Mouse (Mus musculus): ENCODE measurements around the gene Gm20388. TPM values are rescaled to one million over a fixed set of nuclear protein-coding genes. Genes with fewer than 3 reads are reported as not detected.

Gene Gm20388
- polyA plus RNA-seq, 1 experiment from 2014 or later, result 3.6 TPM

DNA sequence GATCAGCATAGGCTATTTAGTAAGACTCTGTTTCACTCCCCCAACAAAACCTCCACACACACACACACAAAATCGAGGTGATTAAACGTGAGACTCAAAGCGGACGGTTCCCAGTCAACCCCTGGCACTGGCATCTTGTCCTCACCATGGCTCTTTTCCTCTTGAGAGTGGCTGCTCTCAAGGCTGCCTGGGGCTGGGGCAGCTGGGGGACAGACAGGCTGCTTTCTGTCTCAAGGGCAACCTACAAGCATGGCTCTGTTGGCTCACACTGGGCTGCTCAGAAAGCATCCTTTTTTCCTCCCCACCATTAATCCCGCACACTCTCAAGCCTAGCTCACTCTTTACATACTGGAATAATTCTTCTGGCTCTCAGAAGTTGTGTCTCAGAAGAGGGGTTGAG lies 108.7 kb downstream of the Gm20388 start:
- 86% methylated on average over 5 of the region's 5 CpGs for WGBS
- Histone ChIP-seq H3K27me3 (replicated peaks; ENCODE audit: low read depth, poor library complexity, severe bottlenecking) (peaks cover 17% of the 10 kb centered on the region), H3K4me3 (no peak overlapping the region), H3K36me3 (replicated peaks) (0 out of 2 replicates have a peak, but pooled peaks cover 4% of the 10 kb centered on the region), H3K4me1 (peaks cover 35% of the 10 kb centered on the region), H3K9me3 (no peaks in the 10 kb centered on the region), H3K27ac (replicated peaks) (no peak overlapping the region)
- no peak for DNase-seq (ENCODE audit: low spot score)

DNA sequence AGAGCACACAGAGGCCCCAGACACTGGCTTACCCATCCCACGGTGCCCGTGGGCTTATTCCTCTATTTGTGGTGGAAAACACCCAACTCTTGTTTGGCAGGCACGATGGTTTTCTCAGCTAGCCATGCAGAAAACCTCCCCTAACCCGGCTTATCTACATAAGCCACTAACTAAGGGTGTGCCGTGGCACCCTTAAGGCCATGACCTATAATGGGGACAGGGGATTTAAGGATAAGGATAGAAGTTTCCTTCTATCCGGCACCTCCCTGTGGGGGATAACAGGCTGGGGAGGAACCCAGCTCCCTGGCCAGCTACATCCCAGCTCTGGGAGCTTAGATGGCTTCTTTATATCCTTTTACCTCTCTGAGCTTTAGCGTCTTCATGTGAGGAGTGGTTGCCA lies 109.7 kb downstream of the Gm20388 start:
- Histone ChIP-seq H3K4me3 (no peak overlapping the region), H3K9me3 (no peaks in the 10 kb centered on the region), H3K27ac (replicated peaks) (no peak overlapping the region), H3K4me1 (peaks cover 26% of the 10 kb centered on the region), H3K36me3 (replicated peaks) (0 out of 2 replicates have a peak, but pooled peaks cover 4% of the 10 kb centered on the region), H3K27me3 (replicated peaks; ENCODE audit: low read depth, poor library complexity, severe bottlenecking) (peaks cover 17% of the 10 kb centered on the region)
- WGBS, result 74% methylated on average over 7 of the region's 7 CpGs
- no peak for DNase-seq (ENCODE audit: low spot score)

DNA sequence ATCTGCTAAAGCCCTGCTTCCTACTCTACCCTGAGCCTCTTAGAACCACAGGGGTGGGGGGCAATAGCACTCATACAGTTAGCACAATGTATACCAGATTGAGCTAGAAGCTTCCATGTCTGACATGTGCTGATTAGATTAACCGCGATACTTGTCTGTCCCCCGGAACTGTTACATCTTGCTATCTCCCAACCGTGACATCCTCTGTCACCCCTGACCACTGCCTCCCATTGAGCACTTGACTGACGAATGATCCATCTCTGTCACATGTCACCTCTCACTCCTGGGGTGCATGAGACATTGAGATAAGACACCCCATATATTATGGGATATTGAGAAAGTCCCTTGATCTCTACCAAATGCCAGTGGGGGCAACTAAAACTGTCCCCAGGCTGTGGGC lies 115.6 kb downstream of the Gm20388 start:
- 91% methylated on average over 5 of the region's 5 CpGs for WGBS
- Histone ChIP-seq H3K9me3 (no peaks in the 10 kb centered on the region), H3K36me3 (replicated peaks) (no peaks in the 10 kb centered on the region), H3K27ac (replicated peaks) (no peak overlapping the region), H3K4me3 (no peak overlapping the region), H3K27me3 (replicated peaks; ENCODE audit: low read depth, poor library complexity, severe bottlenecking) (0 out of 2 replicates have a peak, but pooled peaks cover 4% of the 10 kb centered on the region), H3K4me1 (peaks cover 27% of the 10 kb centered on the region)
- no peak for DNase-seq (ENCODE audit: low spot score)

DNA sequence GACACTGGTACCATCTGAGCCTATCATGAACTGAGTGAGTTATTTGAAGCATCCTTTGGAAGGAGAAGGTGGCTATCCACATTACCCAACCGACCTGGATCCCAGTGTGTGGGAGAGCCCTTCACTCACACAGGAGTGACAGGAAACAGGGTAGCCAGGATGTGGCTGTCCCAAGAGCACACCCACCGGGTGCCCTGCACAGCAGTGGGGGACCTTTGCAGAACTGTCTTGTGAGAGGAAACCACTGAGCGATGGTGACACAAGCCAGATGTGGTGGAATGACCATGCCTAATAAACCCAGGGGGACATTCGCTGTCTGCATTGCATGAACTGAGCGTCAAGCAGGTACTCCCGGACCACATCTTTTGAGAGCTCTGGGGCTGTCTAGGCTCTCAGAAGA lies 116.3 kb downstream of the Gm20388 start:
- H3K4me3 ChIP-seq, result no peak overlapping the region
- WGBS, result 87% methylated on average over 6 of the region's 6 CpGs

GRCm38 (mm10) chr8:120030447-120030846 lies 119.8 kb downstream of the Gm20388 start:
- DNase-seq (ENCODE audit: low spot score), result no peak
- 76% methylated on average over 5 of the region's 5 CpGs for WGBS
- H3K27ac ChIP-seq (replicated peaks), result peak overlapping the region; percentile 65; the same call in 1 of the 2 replicates
- no peaks in the 10 kb centered on the region for H3K27me3 ChIP-seq (replicated peaks; ENCODE audit: low read depth, poor library complexity, severe bottlenecking)
- H3K36me3 ChIP-seq (replicated peaks), result 0 out of 2 replicates have a peak, but pooled peaks cover 5% of the 10 kb centered on the region
- no peak overlapping the region for H3K4me3 ChIP-seq
- H3K9me3 ChIP-seq, result no peaks in the 10 kb centered on the region
- peaks cover 45% of the 10 kb centered on the region for H3K4me1 ChIP-seq

More for the DNA sequence above, 116.3 kb downstream of the Gm20388 start:
- DNase-seq (ENCODE audit: low spot score), result no peak
- no peaks in the 10 kb centered on the region for H3K27me3 ChIP-seq (replicated peaks; ENCODE audit: low read depth, poor library complexity, severe bottlenecking)
- no peaks in the 10 kb centered on the region for H3K9me3 ChIP-seq
- no peaks in the 10 kb centered on the region for H3K36me3 ChIP-seq (replicated peaks)
- H3K4me1 ChIP-seq, result peaks cover 26% of the 10 kb centered on the region
- no peak overlapping the region for H3K27ac ChIP-seq (replicated peaks)

- no peak overlapping the region for H3K4me3 ChIP-seq
- peak; percentile 39 for DNase-seq (ENCODE audit: low spot score)
- peaks cover 65% of the 10 kb centered on the region for H3K4me1 ChIP-seq
- no peaks in the 10 kb centered on the region for H3K9me3 ChIP-seq
- WGBS, result 81% methylated on average over 5 of the region's 5 CpGs
- H3K27ac ChIP-seq (replicated peaks), result peak overlapping the region; percentile 52
- no peaks in the 10 kb centered on the region for H3K27me3 ChIP-seq (replicated peaks; ENCODE audit: low read depth, poor library complexity, severe bottlenecking)
- H3K36me3 ChIP-seq (replicated peaks), result 0 out of 2 replicates have a peak, but pooled peaks cover 5% of the 10 kb centered on the region
Observed at GRCm38 (mm10) chr8:120032549-120033208, 122.0 kb downstream of the Gm20388 start.

- H3K27ac ChIP-seq (replicated peaks), result peak overlapping the region; percentile 52
- 0 out of 2 replicates have a peak, but pooled peaks cover 5% of the 10 kb centered on the region for H3K36me3 ChIP-seq (replicated peaks)
- 24% methylated on average over 6 of the region's 6 CpGs for WGBS
- H3K9me3 ChIP-seq, result no peaks in the 10 kb centered on the region
- H3K4me3 ChIP-seq, result no peak overlapping the region
- H3K27me3 ChIP-seq (replicated peaks; ENCODE audit: low read depth, poor library complexity, severe bottlenecking), result no peaks in the 10 kb centered on the region
- H3K4me1 ChIP-seq, result peaks cover 73% of the 10 kb centered on the region
- peak; percentile 43 for DNase-seq (ENCODE audit: low spot score)
Observed at GRCm38 (mm10) chr8:120034471-120034870, 123.8 kb downstream of the Gm20388 start.

GRCm38 (mm10) chr8:120036111-120036510 lies 125.5 kb downstream of the Gm20388 start:
- H3K27ac ChIP-seq (replicated peaks), result peak overlapping the region; percentile 75
- DNase-seq (ENCODE audit: low spot score), result peak; percentile 53
- no peaks in the 10 kb centered on the region for H3K27me3 ChIP-seq (replicated peaks; ENCODE audit: low read depth, poor library complexity, severe bottlenecking)
- 13% methylated on average over 9 of the region's 9 CpGs for WGBS
- H3K4me3 ChIP-seq, result no peak overlapping the region
- no peaks in the 10 kb centered on the region for H3K9me3 ChIP-seq
- H3K36me3 ChIP-seq (replicated peaks), result 0 out of 2 replicates have a peak, but pooled peaks cover 5% of the 10 kb centered on the region
- H3K4me1 ChIP-seq, result peaks cover 64% of the 10 kb centered on the region

- H3K27me3 ChIP-seq (replicated peaks; ENCODE audit: low read depth, poor library complexity, severe bottlenecking), result no peaks in the 10 kb centered on the region
- 0 out of 2 replicates have a peak, but pooled peaks cover 5% of the 10 kb centered on the region for H3K36me3 ChIP-seq (replicated peaks)
- 74% methylated on average over 4 of the region's 4 CpGs for WGBS
- DNase-seq (ENCODE audit: low spot score), result no peak
- H3K27ac ChIP-seq (replicated peaks), result peak overlapping the region; percentile 75
- H3K4me1 ChIP-seq, result peaks cover 59% of the 10 kb centered on the region
- no peaks in the 10 kb centered on the region for H3K9me3 ChIP-seq
- H3K4me3 ChIP-seq, result no peak overlapping the region
Observed at GRCm38 (mm10) chr8:120036578-120036977, 125.9 kb downstream of the Gm20388 start.

DNA sequence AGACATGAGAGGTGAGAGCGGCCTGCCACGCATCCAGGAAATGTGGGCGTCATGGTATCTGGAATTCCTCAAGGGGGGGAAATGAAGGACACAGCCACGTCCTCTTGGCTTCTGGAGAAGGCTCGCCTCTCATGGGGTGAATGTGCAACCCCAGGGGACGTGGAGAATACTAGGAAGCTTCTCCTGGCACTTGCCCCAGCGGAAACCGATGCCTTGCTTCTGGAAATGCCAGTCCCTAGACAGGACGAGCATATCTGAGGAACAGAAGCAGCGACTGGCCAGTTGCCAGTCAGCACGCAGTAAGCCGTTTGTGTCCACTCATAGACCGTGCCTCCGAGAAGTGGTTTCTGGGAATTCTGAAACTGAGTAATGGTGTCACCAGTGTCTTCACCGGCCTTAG lies 126.6 kb downstream of the Gm20388 start:
- H3K27me3 ChIP-seq (replicated peaks; ENCODE audit: low read depth, poor library complexity, severe bottlenecking), result no peaks in the 10 kb centered on the region
- peaks cover 56% of the 10 kb centered on the region for H3K4me1 ChIP-seq
- no peak overlapping the region for H3K4me3 ChIP-seq
- 87% methylated on average over 15 of the region's 15 CpGs for WGBS
- H3K27ac ChIP-seq (replicated peaks), result peak overlapping the region; percentile 75; the same call in 1 of the 2 replicates
- H3K36me3 ChIP-seq (replicated peaks), result 0 out of 2 replicates have a peak, but pooled peaks cover 5% of the 10 kb centered on the region
- DNase-seq (ENCODE audit: low spot score), result no peak
- no peaks in the 10 kb centered on the region for H3K9me3 ChIP-seq

DNA sequence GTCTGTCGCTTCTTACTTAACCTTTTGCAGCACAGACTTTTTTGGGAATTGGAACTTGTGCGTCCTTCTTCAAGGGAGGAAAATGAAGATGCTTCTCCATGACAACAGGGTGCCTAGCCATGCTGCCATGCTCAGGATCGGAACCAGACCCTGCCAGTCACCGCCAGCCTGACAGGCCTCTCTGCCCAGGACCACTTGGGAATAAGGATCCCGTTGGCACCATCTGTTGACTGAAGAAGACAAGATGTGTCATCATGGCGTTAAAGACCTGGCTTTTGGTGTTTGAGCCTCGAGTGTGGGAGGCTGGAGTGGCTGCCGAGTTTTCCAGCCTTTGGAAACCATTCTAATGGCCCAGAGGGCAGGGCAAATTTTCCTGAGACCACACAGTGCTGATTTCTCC lies 127.0 kb downstream of the Gm20388 start:
- no peak for DNase-seq (ENCODE audit: low spot score)
- 0 out of 2 replicates have a peak, but pooled peaks cover 5% of the 10 kb centered on the region for H3K36me3 ChIP-seq (replicated peaks)
- H3K27me3 ChIP-seq (replicated peaks; ENCODE audit: low read depth, poor library complexity, severe bottlenecking), result no peaks in the 10 kb centered on the region
- H3K4me1 ChIP-seq, result peaks cover 55% of the 10 kb centered on the region
- no peaks in the 10 kb centered on the region for H3K9me3 ChIP-seq
- H3K4me3 ChIP-seq, result no peak overlapping the region
- WGBS, result 88% methylated on average over 8 of the region's 8 CpGs
- no peak overlapping the region for H3K27ac ChIP-seq (replicated peaks)

- Histone ChIP-seq H3K27me3 (replicated peaks; ENCODE audit: low read depth, poor library complexity, severe bottlenecking) (no peaks in the 10 kb centered on the region), H3K4me1 (peaks cover 57% of the 10 kb centered on the region), H3K4me3 (no peak overlapping the region), H3K36me3 (replicated peaks) (0 out of 2 replicates have a peak, but pooled peaks cover 1% of the 10 kb centered on the region), H3K27ac (replicated peaks) (no peak overlapping the region), H3K9me3 (no peaks in the 10 kb centered on the region)
- WGBS, result 91% methylated on average over 12 of the region's 12 CpGs
- DNase-seq (ENCODE audit: low spot score), result no peak
Observed at GRCm38 (mm10) chr8:120038741-120039140, 128.1 kb downstream of the Gm20388 start.

DNA sequence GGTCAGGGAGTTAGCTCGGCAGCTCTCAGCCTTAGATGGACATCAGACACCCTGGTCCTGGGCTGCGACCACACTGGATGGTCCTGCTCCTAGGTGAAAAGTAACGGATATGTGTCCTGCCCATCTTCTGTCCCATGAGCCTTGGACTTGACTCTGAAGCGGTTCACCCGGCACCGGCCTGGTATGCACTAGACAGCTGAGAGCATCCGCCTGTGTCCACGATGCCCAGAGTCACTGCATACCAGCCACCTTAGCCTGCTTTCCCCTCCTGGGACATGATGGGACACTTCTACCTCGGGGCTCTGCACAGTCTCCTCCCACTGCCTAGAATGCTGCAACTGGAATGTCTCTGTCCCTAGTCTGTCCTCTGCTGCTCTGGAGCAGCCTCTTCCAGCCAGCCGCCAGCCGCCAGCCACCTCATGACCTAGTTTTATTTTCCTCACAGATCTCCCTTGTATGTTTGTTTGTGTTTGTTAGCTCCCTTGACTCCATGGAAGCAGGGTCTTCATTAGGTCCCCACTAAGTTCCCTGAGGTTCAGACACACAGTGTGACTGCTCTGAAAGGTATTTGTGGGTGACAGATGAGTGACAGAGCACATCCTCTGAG lies 128.8 kb downstream of the Gm20388 start:
- Histone ChIP-seq H3K36me3 (replicated peaks) (no peaks in the 10 kb centered on the region), H3K27me3 (replicated peaks; ENCODE audit: low read depth, poor library complexity, severe bottlenecking) (no peaks in the 10 kb centered on the region), H3K27ac (replicated peaks) (0 out of 2 replicates have a peak overlapping the region, but pooled peaks have one; percentile 12), H3K4me3 (no peak overlapping the region), H3K9me3 (no peaks in the 10 kb centered on the region), H3K4me1 (peaks cover 51% of the 10 kb centered on the region)
- DNase-seq (ENCODE audit: low spot score), result no peak
- 69% methylated on average over 11 of the region's 11 CpGs for WGBS

Data from embryonic facial prominence, embryonic 10.5 days (tissue).